Mouse (Mus musculus): ENCODE results near the gene Myf5. TPM values are rescaled to one million over a fixed set of nuclear protein-coding genes. Genes with fewer than 3 reads are reported as not detected.

Gene Myf5
- polyA plus RNA-seq (2012; rRNA removed), result 0.16 TPM in 1 of 2 replicates, not detected in the other

GRCm38 (mm10) chr10:107485870-107486269 is at the start of gene Myf5:
Gene Myf5 (minus strand): TSS chr10:107486134.

GRCm38 (mm10) chr10:107494568-107494967 is 8.6 kb upstream of the Myf5 start, which contains the start of gene Myf6:
Gene Myf6 (minus strand): TSS chr10:107494737.

Other genes starting within 250 kb of the Myf5 start
- gene Lin7a, start 214.4 kb downstream of the Myf5 start, polyA plus RNA-seq (2012; rRNA removed), result not detected in 2 replicates
- 0.28 and 0.38 TPM in 2 replicates for gene Myf6, start 8.6 kb upstream of the Myf5 start, polyA plus RNA-seq (2012; rRNA removed)
- gene Ptprq, start 233.9 kb upstream of the Myf5 start, polyA plus RNA-seq (2012; rRNA removed), result not detected in 2 replicates

All from stomach, adult 2 months (tissue).